Mouse (Mus musculus) liver, postnatal 0 days (tissue): ENCODE measurements around the gene Xdh.

ENCODE experiments used
- CTCF ChIP-seq: sonication (generic); IDR thresholded peaks from 2 replicates; pipeline ENCODE4 v1.5.1; 2016; ENCODE audit warnings: antibody characterized with exemption, low read depth
- EP300 ChIP-seq: IDR thresholded peaks from 2 replicates; pipeline ENCODE4 v1.6.1; 2016; ENCODE audit warnings: antibody characterized with exemption, low read depth, mild to moderate bottlenecking

- TF ChIP-seq CTCF (no peak), EP300 (no peak)
Measured at GRCm38 (mm10) chr17:73960745-73961144, 10.7 kb upstream of the Xdh start.
